Mouse (Mus musculus) heart, postnatal 0 days (tissue): Measurements from ENCODE around the gene Reg2. TPM values are rescaled to one million over a fixed set of nuclear protein-coding genes. Genes with fewer than 3 reads are reported as not detected.

Source experiments
- ATAC-seq: fragments of 200-750 bp; cut with Nextera tagmentation; 2 replicates; pipeline ENCODE4 v1.8.0; 2017; ENCODE audit warnings: low read depth, moderate number of reproducible peaks, moderate library complexity; ENCODE audit not compliant: insufficient read depth
- DNase-seq: peaks from one replicate; pipeline ENCODE4 v3.0.0-alpha.2; 2016; ENCODE audit warnings: low spot score
- H3K27ac ChIP-seq: fragments of 300-500 bp; sonication (generic); 2 replicates; pipeline ENCODE4 v1.5.1; 2014; ENCODE audit warnings: low read depth, mild to moderate bottlenecking
- H3K27me3 ChIP-seq: fragments of 300-500 bp; sonication (generic); 2 replicates; pipeline ENCODE4 v1.6.1; 2014; ENCODE audit warnings: low read length, mixed read lengths; ENCODE audit not compliant: control insufficient read depth, insufficient read depth
- H3K36me3 ChIP-seq: fragments of 300-500 bp; sonication (generic); replicated peaks from 2 replicates; pipeline ENCODE4 v1.6.1; 2014; ENCODE audit warnings: low read length, mixed read lengths; ENCODE audit not compliant: control insufficient read depth, insufficient read depth
- H3K4me1 ChIP-seq: fragments of 300-500 bp; sonication (generic); 2 replicates; pipeline ENCODE4 v1.6.1; 2014; ENCODE audit warnings: antibody characterized with exemption; ENCODE audit not compliant: control insufficient read depth, insufficient read depth
- H3K4me2 ChIP-seq: fragments of 300-500 bp; sonication (generic); 2 replicates; pipeline ENCODE4 v1.6.1; 2014; ENCODE audit warnings: low read depth, mild to moderate bottlenecking, low read length, moderate library complexity
- H3K4me3 ChIP-seq: fragments of 300-500 bp; sonication (generic); 2 replicates; pipeline ENCODE4 v1.5.1; 2014; ENCODE audit warnings: low read depth, low read length
- H3K9ac ChIP-seq: fragments of 300-500 bp; sonication (generic); replicated peaks from 2 replicates; pipeline ENCODE4 v1.6.1; 2014; ENCODE audit warnings: low read depth, low read length, mixed read lengths
- H3K9me3 ChIP-seq: fragments of 300-500 bp; sonication (generic); replicated peaks from 2 replicates; pipeline ENCODE4 v1.6.1; 2016; ENCODE audit warnings: low read length; ENCODE audit not compliant: control insufficient read depth
- CTCF ChIP-seq: IDR thresholded peaks from 2 replicates; pipeline ENCODE4 v1.5.1; 2016; ENCODE audit warnings: antibody characterized with exemption, control low read depth, low read depth
- EP300 ChIP-seq: IDR thresholded peaks from 2 replicates; pipeline ENCODE4 v1.6.1; 2016; ENCODE audit warnings: antibody characterized with exemption, low read depth
- WGBS: fragments of 180-500 bp; shearing (Covaris S2); extraction: QIAGEN DNeasy Blood & Tissue Kit; methylation state at CpG from one replicate; pipeline ENCODE4 v1.1.7; 2014; 5-methylcytosine and 5-hydroxymethylcytosine counted together
- polyA plus RNA-seq: library from polyadenylated mRNA; unstranded; fragments of >200 nt; fragmentation: Nextera tagmentation; extraction: Ambion mirVana; gene quantifications from 2 replicates; pipeline ENCODE4 v1.2.1, GENCODE M21; 2015
- total RNA-seq: library from RNA; depleted of rRNA; stranded (reverse); fragments of >200 nt; gene quantifications from 2 replicates; pipeline ENCODE4 v1.2.3, GENCODE M21; 2014; ENCODE audit warnings: low replicate concordance; rRNA removed

The Reg2 gene
- total and polyA plus RNA-seq, 2 experiments from 2014 or later, result not detected

DNA sequence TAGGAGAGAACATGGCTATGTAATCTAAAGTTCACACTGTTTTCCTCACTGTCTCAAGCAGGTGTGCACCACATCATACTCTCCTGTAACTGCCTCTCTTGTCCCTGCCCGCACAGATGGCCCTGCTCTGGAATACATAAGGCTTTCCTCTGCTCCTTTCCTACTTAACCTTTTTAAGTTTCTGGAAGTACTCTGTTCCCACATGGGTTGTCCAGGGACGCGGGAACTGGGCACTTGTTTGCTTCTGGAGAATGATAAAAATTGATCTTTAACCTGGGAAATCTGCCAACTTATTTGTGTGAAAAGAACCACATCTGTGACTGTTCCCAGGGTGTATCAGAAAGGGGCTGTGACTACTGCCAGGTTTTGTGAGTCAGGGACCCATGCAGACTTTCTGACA lies 30.1 kb downstream of the Reg2 start:
- H3K27ac ChIP-seq, result no peak overlapping the region
- no peaks in the 10 kb centered on the region for H3K4me1 ChIP-seq
- WGBS, result 59% methylated on average over 3 of the region's 3 CpGs
- H3K36me3 ChIP-seq, result no peaks in the 10 kb centered on the region
- DNase-seq (no peak), ATAC-seq (no peak)
- H3K4me2 ChIP-seq, result no peak overlapping the region
- no peak overlapping the region for H3K9ac ChIP-seq
- TF ChIP-seq EP300, result no peak
- no peak for TF ChIP-seq CTCF
- no peaks in the 10 kb centered on the region for H3K27me3 ChIP-seq
- H3K9me3 ChIP-seq, result 0 out of 2 replicates have a peak, but pooled peaks cover 3% of the 10 kb centered on the region
- no peak overlapping the region for H3K4me3 ChIP-seq

DNA sequence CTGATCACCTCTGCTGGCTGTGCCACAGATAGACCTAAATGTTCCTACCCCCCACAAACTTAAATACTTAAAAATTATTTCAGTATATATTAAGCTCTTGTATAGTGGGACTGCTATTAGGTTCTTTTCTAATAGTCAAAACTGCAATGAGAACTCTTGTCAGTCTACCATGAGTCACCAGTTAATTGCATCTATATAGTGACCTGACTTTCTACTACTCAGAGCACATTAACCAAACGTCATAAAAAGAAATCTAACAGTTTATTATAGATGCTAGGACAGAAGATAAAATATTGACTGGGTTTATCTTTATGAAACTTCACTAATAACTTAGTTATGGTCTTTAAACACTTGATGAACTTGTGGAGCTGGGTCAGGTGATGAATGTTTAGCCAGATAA lies 51.8 kb downstream of the Reg2 start:
- Histone ChIP-seq H3K36me3 (no peaks in the 10 kb centered on the region), H3K27me3 (no peaks in the 10 kb centered on the region), H3K4me3 (no peak overlapping the region), H3K9me3 (no peaks in the 10 kb centered on the region), H3K4me1 (no peaks in the 10 kb centered on the region), H3K4me2 (no peak overlapping the region), H3K9ac (no peak overlapping the region), H3K27ac (no peak overlapping the region)
- no peak for TF ChIP-seq CTCF
- TF ChIP-seq EP300, result no peak
- WGBS, result 46% methylated on average over 1 of the region's 1 CpGs
- ATAC-seq, result no peak
- DNase-seq, result no peak

DNA sequence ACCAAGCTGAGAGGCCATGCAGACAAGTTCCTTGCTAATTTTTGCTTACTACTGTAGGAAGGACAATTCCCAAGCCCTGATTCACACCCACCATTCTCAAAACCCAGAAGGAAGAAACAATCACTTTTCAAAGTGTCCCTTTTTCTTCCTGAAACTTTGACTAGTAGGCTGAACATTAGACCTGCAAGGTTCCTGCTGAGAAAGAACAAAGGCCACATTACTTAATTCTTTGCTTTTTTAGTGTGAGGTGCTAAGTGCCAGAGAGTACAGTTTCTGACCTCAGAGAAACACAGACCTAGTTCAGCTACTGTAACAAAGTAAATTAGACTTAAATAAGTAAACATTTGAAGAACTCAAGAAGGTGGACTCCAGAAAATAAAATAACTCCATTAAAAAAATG lies 53.0 kb downstream of the Reg2 start:
- H3K36me3 ChIP-seq, result no peaks in the 10 kb centered on the region
- H3K4me1 ChIP-seq, result no peaks in the 10 kb centered on the region
- no peak overlapping the region for H3K9ac ChIP-seq

DNA sequence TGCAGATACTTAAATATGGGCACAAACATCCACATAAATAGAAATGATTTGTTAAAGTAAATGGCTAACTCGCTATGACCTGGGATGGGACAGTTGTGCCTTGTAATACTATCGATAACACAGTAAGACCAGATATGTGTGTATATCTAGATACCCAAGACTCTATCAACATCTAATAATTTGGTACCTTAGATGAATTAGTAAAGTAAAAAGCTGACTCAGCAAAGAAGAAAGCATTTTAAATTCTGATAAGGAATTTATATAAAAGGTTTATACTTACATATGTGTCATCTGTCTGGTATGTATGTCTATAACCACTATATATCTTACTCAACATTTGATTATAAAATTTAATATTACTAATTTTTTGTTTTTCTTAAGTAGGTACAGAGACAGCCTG lies 57.4 kb downstream of the Reg2 start:
- ATAC-seq, result no peak
- H3K4me3 ChIP-seq, result no peak overlapping the region

More for the DNA sequence above, 53.0 kb downstream of the Reg2 start:
- no peak for DNase-seq
- TF ChIP-seq CTCF, result no peak
- TF ChIP-seq EP300, result no peak
- Histone ChIP-seq H3K4me2 (no peak overlapping the region), H3K27ac (no peak overlapping the region), H3K9me3 (no peaks in the 10 kb centered on the region), H3K27me3 (no peaks in the 10 kb centered on the region), H3K4me3 (no peak overlapping the region)
- ATAC-seq, result no peak

More for the DNA sequence above, 57.4 kb downstream of the Reg2 start:
- 82% methylated on average over 2 of the region's 2 CpGs for WGBS
- Histone ChIP-seq H3K9ac (no peak overlapping the region), H3K9me3 (no peaks in the 10 kb centered on the region), H3K27ac (no peak overlapping the region), H3K4me2 (no peak overlapping the region), H3K27me3 (no peaks in the 10 kb centered on the region), H3K4me1 (no peaks in the 10 kb centered on the region), H3K36me3 (no peaks in the 10 kb centered on the region)
- no peak for TF ChIP-seq CTCF
- TF ChIP-seq EP300, result no peak
- DNase-seq, result no peak

Other genes starting within 250 kb of the Reg2 start
- gene Reg3b, start 25.0 kb upstream of the Reg2 start, total RNA-seq, result not detected in 2 replicates
- 0.21 TPM in 1 of 2 replicates, not detected in the other for gene Reg3b, start 25.0 kb upstream of the Reg2 start, polyA plus RNA-seq
- not detected in 2 replicates for gene Reg3d, start 16.8 kb upstream of the Reg2 start, total RNA-seq
- not detected in 2 replicates for gene Reg3d, start 16.8 kb upstream of the Reg2 start, polyA plus RNA-seq
- not detected in 2 replicates for gene Reg3a, start 14.9 kb upstream of the Reg2 start, total RNA-seq
- not detected in 2 replicates for gene Reg3a, start 14.9 kb upstream of the Reg2 start, polyA plus RNA-seq
- not detected in 2 replicates for gene Reg1, start 27.1 kb downstream of the Reg2 start, total RNA-seq
- not detected in 2 replicates for gene Reg1, start 27.1 kb downstream of the Reg2 start, polyA plus RNA-seq
- 7.1 and 40.7 TPM in 2 replicates for gene Reg3g, start 73.2 kb downstream of the Reg2 start, total RNA-seq
- 0.26 and 179 TPM in 2 replicates for gene Reg3g, start 73.2 kb downstream of the Reg2 start, polyA plus RNA-seq